Mouse (Mus musculus) cerebellum, postnatal 36 days (tissue): ENCODE data around the gene Urah.

Source experiments
- DNase-seq, 2 experiments: peaks; one replicate each; pipeline ENCODE4 v3.0.0; 2021 to 2022; ENCODE audit warnings: mixed read lengths in 2 of 2

Urah gene

DNA sequence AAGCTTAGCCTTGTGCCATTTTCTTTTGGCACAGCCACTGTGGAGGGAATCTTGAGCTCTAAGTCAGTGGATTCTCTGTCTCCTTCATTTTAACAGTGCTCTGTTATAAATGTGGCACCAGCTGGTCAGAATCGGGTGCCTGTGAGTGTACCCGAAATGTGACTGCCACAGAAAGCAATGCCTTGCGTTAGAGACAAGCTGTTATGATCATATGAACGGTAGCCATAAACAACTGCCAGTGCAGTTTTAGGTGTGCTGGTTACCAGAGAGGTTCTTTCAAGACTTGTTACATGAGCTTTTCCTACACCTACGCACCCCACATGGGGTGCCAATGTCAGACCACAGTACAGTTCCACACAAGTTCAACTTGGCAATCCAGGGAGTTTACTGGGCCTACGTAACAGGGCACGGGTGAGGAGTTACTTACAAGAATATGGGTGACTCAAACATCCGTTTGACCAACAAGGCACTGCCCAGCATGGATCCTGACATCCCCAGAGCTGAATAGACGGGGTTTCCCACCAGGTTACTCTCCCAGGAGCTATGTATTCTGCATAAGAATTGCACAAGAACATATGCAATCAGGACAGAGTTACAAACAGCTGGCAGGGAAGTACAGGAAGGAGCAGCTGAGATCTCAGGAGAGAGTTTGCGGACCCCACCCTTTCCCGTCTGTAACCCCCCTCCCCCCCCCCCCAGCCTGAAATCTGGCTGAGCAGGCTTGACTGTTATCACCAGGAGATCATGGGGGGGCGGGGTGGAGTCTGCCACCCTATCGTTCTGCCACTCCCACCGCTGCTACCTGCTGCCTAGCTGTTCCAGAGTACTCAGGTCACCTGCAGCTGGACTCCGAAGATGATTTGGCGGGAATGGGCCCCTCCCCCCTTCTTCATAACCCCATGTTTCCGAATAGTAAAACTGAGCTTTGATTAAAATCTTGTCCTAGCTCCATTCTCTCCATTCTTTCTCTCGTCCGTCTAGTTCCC lies 6.2 kb downstream of the Urah start:
- no peak for DNase-seq

DNA sequence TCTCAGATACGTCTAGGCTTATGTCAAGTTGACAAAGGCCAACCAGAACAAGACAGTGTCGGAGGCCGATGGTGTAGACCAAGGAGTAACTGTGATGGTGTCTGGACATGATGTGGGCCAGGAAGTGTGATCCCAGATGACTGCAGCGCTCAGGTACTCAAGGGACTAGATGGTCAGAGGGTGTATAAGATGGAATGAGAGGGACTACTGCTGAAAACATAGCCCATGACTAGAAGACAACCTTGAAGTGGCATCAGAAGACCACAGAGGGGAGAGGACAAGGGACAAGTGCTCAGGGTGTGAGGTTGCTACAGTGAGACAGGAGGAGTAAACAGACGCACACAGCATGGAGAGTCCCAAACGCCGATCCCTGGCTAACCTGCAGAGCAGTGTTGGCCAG lies 9.0 kb downstream of the Urah start:
- no peak for DNase-seq

DNA sequence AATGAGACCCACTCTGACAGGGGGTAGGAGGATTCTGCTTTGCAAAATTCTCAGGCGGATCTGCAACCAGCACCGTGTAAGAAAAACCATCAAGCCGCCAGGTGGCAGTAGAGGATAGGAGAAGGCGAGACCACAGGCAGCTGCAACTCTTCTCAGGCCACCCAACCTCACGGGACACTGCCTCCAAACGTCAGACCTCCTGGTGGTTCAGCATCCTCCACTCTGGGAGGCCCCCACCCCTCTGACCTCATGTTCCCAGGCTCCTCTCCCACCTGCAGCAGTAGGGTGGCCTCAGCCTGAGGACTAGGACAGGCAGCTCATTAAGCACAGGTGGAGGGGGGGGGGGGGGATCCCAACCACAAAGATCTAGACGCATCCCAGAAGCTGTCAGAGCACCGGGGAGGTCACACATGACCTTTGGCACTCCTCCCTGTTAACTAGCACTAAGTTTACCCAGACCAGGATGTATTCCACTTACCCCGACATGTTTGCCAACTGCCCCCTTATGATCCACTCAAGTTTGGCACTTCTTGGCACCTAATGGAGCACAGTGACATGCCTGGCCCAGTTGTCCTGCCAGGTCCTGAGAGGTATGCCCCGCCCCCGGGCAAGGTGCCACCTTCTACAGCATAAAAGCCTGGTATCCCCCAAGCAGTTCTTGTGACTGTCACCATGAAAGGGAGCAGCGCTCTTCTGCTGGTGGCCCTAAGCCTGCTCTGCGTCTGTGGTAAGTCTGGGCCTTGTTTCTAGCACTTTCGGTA lies 10.3 kb downstream of the Urah start, which contains the start of gene Scgb1c1:
Gene Scgb1c1, plus strand, starts transcription at position 643 of the 761 bp plus-strand sequence.
- DNase-seq = peak; percentile 90 to 92

DNA sequence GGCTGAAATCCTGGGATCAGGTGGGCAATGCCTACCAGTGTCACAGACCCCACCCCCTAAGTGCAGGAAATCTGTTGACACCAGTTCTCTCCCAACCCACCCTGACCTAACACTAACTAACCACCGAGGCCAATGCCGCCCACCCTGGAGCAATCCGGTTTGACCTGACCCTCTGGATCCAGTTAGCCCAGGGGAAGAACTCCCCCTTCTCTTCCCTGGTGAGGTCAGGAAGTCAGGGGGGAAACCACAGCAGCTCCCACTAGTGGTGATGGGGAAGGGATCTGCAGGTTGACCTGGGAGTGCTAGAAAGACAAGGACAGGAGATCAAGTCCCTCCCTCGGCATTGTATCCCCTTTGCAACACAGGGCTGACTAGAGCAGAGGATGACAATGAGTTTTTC lies 10.9 kb downstream of the Urah start:
- DNase-seq = no peak

DNA sequence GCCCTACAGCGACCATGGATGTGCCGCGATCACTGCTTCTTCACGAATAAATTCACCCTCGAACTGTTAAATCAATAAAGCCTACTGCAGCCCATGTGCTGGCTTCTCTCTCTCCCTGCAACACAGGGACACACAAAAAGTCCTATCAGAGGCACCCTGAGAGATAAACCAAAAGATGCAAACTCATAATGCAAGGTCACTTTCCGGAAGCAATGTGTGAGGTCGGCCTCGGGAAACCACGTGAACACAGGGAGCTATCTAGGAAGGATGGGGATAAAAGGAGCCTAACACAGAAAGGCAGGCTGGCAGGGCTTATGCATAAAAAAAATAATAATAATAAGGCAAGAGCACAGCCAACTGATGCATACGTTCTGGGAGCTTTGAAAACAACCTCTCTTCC lies 11.9 kb downstream of the Urah start:
- DNase-seq = no peak

DNA sequence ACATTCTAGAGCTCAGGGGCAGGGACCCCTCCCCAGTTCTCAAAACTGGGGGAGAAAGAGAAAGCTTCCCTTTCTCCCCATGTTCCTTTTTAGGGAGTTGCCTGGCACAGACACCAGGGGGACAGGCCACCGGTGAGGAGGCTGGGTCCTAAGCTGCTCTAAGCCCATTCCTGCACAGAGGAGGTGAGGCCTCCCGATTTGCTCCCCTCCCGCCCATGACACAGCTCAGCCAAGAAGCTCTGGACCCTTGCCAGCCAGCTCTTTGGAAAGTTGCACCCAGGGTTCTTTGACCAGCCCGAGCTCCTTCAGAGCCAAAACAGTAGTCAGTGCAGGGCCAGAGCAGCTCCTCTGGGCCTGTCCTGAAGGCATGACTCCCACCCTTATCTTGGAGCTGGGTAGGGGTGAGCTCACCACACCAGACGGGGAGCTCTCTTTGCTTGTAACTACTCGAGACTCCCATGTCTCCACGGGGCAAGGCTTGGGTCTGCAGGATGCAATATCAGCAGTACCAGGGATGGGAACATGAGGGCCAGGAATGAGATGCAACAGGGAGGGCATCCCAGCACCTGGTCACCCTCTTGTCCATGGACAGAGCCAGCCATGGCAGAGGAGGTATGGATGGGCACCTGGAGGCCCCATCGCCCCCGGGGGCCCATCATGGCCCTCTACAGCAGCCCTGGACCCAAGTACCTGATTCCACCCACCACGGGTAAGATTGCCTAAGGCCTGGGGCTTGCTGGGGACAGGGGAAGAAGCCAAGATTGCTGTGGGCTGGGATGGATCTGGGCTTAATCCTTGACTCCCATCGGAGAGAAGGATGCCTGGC lies 13.2 kb downstream of the Urah start, which contains the start of gene Odf3:
Gene Odf3, plus strand, starts transcription at position 51 of the 826 bp plus-strand sequence.
- DNase-seq = no peak

DNA sequence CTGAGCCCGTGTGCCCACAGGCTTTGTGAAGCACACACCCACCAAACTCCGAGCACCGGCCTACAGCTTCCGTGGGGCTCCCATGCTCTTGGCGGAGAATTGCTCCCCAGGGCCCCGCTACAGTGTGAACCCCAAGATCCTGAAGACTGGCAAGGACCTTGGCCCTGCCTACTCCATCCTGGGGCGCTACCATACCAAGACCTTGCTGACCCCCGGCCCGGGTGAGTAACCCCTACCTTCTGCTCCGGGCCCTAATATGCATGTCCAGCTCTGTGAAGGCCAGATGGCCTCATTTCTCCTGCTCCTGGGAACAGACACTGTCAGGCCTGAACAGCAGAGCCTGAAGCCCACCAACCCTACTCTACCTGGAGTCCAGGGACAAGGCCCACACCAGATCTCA lies 13.8 kb downstream of the Urah start:
- no peak for DNase-seq

DNA sequence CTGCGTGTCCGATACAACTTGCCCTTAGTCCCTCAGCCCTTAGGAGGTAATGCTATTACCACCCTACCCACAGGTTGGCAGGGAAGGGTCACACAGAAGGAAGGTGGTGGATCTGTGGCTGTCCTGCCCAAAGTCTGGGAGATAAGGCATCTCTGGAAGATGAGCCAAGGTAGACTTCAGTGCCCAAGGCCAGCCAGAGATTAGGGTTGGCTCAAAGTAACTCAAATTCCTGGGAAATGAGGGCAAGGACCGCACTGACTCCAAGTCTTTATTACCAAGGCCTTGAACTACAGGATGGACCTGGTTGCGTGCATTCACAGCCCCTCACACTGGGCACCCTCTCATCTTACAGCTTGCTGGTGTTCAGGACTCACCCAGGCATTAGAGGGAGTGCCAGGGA lies 17.1 kb downstream of the Urah start:
- no peak for DNase-seq

DNA sequence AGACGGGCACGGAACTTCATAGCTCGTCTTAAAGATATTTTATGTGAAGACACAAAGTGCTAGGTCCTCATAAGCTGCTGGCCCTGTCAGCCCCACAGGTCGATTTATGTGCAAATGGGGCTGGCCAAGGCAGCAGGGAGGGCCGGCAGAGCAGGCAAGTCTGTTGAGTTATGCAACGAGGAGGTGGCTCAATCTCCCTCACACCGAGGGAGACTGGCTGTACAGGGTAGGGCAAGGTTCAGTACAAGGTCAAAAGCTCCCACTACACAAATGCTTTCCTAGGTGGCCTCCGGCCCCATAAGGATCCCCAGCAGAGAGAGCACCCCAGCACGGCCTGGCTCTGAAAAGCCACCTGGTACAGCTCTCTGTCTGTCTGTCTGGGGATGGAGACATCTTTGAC lies 18.6 kb downstream of the Urah start:
- no peak for DNase-seq

DNA sequence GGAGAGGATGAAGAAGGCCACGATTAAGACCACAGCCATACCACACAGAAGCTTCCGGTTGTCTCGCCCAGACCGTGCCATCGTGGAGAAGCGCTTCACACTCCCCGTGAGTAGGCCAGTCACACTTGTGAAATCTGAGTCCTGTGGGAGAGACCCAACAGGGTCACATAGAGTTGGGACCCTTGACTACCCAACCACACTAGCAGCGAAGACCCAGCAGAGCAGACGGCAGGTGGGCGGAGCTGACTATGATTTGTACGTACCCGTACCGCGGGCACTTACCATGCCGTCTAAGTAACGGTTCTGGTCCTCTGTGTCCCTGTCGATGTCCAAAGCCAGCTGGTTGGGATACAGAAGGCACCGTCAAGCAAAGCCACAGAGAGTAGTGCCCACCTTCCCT lies 19.7 kb downstream of the Urah start:
- no peak for DNase-seq

DNA sequence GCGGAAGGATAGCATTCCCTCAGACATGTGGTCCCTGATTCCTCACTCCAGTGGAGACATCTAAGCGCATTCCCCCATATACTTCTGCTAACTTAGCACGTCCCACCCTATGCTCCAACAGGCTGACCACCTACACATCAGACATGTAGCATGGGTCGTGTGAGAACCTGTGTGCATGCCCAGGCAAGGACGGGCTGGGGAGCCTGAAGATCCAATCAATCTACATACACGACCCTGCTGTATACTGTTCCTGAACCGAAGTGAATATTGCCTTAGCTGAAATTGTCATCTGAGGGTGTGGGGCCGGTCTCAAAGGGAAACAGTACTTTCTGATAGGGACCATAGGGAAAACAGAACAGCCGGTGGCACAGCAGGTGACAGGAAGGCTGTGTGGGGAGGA lies 20.4 kb downstream of the Urah start:
- no peak for DNase-seq

DNA sequence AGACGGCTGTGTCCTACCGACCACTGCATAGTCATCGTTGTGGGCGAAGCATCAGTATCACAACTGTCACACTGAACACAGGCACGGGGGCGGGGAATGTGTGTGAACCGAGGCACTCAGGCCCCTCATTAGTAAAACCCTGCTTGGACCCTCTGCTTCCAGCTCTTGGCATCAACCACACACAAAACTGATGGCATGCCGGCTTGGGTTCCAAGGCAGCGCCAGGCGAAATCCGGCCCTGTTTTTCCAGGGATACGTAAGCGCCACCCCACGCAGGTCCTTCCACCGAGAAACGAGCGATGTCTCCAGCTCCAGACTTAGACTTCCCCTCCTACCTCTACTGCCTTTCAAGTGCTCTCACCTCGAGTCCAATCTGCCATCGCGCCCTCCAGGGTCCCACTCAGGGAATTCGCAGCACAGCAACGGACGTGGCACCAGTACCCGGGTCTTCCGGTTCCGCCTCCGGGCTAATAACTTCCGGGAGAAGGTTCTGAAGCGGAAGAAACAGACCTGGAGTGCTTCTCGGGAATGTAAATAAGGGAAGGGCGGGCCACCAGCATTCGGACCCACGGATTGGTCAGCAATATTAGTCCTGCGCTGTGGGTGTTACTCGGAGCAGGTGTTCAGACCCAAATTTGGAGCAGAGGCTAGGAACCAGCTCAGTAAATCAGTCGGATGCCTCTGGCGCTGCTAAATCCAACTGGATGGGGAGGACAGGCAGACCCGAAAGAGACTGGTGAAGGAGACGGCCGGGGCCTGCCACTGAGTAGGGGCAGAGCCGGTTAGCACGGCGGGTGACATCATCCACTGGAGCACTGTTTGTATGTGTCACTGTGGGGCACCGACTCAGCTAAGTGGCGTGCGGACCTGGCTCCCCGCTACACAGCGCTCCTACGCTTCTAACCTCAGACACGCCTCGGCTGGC lies 21.3 kb downstream of the Urah start, which contains the start of gene Gm45785:
Gene Gm45785, minus strand, starts transcription at position 472 of the 925 bp plus-strand sequence.
- peak; percentile 82 to 84 for DNase-seq

DNA sequence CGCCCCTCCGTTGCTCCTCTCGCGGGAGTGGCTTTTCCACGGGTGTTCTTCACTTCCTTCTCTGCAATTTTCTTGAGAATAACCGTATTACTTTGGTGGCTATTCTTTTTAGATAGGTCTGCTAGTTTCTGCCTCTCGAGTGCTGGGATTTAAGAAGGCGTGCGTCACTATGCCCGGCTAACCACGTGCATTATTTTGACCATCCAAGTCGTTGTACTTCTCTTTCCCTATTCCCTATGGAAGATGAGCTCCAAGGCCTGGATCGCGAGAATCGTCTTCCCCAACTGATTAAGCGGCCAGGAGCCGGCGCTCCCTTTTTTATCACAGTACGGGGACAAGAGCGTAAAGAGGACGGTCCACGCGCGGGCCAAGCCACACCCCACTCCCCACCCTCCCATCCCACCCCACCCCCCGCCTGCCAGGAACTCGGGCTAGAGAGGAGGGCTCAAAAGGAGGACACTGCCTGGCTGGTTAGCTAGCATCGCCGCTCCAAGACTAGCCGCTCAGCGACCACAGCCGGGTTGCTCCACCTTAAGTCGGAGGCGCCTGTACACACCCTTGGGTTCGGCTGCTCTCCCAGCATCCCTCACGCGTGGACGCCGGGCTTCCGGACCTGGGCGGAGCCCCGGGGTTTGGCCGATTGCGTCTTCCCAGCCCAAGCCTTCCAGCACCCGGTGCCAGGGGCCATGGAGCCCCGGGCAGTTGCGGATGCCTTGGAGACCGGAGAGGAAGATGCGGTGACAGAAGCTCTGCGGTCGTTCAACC lies 22.1 kb downstream of the Urah start, which contains the start of gene Ric8a:
Gene Ric8a, plus strand, starts transcription at position 173 of the 765 bp plus-strand sequence.
- DNase-seq = peak; percentile 86 to 88

DNA sequence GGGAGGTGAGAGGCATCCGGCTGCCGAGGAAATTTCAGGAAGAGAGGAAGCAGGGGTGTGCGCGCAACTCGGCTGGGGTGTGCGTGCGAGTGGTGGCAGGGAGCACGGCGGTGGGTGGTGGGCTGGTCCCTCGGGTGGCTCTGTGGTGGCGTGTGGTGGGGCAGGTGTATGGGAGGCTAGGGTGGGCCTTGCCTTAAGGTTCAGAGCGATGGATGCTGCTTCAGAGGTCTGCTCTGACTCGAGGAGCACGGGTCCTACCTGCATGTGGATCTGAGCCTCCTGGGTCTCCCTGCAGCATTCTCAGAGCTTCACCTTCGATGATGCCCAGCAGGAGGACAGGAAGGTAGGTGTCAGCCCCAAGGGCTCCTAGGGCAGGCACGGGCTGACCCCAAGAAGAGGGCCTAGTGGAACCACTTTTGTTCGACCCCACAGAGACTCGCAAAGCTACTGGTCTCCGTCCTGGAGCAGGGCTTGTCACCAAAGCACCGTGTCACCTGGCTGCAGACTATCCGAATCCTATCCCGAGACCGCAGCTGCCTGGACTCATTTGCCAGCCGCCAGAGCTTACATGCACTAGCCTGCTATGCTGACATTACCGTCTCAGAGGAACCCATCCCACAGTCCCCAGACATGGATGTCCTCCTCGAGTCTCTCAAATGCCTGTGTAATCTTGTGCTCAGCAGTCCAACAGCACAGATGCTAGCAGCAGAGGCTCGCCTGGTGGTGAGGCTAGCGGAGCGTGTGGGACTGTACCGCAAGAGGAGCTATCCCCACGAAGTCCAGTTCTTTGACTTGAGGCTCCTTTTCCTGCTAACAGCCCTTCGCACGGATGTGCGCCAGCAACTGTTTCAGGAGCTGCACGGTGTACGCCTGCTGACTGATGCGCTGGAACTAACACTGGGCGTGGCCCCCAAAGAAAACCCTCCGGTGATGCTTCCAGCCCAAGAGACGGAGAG lies 23.0 kb downstream of the Urah start, which contains the start of gene Bet1l:
Gene Bet1l, minus strand, starts transcription at position 28 of the 956 bp plus-strand sequence.
- peak; percentile 17 to 21 for DNase-seq

DNA sequence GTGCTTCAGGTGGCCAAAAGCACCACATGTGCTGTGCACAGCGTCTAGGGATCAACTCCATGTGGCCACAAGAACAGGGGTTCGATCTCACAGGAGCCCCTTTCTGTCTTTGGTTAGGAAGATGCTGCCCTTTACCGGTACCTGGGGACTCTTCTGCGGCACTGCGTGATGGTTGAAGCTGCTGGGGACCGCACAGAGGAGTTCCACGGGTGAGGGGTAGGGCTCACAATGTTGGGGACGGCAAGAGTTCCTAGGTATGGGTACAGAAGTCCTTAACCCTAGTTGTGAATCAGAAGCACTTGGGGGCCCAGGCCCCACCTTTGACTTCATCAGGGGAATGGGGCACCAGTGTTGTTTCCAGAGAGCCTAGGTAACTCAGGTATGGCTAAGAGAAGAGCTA lies 23.9 kb downstream of the Urah start:
- no peak for DNase-seq

DNA sequence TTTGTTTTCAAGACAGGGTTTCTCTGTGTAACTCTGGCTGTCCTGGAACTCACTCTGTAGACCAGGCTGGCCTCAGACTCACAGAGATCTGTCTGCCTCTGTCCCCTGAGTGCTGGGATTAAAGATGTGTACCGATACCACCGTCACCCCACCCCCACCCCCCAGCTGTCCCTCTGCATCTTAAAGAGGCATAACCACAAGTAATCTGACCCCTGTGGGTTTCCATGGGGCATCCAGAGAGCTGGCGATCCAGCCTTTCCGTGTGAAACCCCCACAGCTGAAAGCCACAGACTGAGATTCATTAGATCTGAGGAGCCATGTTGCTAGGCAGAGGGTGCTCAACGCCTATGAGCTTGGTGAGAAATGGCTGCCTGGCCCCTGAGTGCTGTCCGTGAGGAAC lies 25.2 kb downstream of the Urah start:
- no peak for DNase-seq

DNA sequence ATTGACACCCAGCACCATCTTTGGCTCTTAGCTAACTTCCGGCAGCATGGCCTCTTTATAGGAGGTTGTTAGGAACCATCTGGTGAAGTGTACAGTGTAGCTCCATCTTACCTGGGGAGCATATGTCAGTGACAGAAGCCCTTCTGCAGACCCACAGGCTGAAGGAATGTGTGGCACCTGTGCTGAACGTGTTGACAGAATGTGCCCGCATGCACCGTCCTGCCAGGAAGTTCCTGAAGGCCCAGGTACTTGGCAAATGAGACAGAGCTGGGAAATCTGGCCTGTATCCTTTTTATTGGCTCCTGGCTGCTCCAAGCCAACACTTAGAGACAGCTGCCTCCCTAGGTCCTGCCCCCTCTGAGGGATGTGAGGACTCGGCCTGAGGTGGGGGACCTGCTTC lies 25.9 kb downstream of the Urah start:
- no peak for DNase-seq

DNA sequence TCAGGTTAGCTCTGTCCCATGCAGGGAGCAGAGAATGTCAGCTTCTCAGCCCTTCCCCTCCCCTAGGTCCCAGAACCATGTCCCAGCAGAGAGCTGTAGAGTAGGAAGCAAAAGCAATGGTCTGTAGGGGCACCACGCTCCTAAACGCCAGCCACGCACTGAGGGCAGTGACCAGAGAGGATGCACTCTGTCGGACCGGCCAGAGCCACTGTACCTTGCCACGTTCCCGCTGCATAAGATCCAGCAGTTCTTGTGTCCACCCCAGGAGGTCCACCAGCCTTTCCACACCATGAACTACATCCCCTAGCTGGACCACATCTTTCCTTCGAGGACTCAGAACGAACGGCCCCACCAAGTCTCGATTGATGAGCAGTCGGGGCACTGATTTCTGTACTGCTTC lies 29.9 kb downstream of the Urah start:
- no peak for DNase-seq

DNA sequence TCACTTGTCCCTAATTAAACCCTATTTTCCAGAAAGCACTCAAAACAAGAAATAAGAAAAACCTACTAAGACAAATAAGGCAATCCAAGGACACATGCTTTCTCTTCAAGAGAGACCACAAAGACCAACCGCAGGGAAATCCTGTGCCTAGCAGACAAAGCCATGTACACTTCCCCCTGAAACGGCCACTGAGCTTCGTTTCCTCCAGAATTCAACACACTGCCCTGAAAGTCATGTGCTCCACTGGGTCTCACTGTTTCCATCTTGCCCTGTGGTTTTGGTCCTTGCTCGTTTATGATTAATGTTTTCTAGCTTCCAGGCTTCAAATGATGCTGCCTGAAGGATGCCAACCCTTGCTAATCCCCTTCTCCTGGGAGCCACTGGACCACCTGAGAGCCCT lies 39.4 kb downstream of the Urah start:
- no peak for DNase-seq
